Mouse (Mus musculus): ENCODE results near the gene Zdhhc6. TPM values are rescaled to one million over a fixed set of nuclear protein-coding genes. Genes with fewer than 3 reads are reported as not detected.

The Zdhhc6 gene
- polyA plus RNA-seq, 1 experiment from 2014 or later = 98.6 TPM

DNA sequence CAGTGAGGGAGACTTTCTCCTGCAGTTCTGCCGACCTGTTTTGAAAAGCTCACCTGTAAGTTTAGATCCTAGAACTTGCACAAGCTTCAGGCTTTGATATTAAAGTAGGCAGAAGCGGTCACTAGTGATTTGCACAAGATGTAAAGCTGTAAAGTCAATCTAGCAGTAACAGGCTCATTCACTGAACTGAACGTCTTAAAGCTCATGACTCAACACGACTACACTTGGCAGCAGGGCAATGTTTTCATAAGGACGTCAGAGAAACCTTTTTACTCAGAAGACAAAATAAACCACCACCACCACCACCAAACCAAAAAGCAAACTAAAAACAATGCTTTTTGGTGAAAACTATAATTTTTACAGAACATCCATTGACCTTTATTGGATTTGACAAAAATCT, 17.9 kb downstream of the Zdhhc6 start:
- H3K9me3 ChIP-seq (replicated peaks) = no peaks in the 10 kb centered on the region
- H3K27ac ChIP-seq = no peak overlapping the region
- H3K4me1 ChIP-seq = no peaks in the 10 kb centered on the region
- H3K9ac ChIP-seq = no peak overlapping the region
- no peak overlapping the region for H3K4me2 ChIP-seq
- H3K27me3 ChIP-seq = no peaks in the 10 kb centered on the region
- no peak for ATAC-seq (replicated peaks; ENCODE audit: low FRiP score)
- 73% methylated on average over 5 of the region's 5 CpGs for WGBS
- H3K36me3 ChIP-seq = peaks cover 91% of the 10 kb centered on the region
- H3K4me3 ChIP-seq (replicated peaks) = no peak overlapping the region

DNA sequence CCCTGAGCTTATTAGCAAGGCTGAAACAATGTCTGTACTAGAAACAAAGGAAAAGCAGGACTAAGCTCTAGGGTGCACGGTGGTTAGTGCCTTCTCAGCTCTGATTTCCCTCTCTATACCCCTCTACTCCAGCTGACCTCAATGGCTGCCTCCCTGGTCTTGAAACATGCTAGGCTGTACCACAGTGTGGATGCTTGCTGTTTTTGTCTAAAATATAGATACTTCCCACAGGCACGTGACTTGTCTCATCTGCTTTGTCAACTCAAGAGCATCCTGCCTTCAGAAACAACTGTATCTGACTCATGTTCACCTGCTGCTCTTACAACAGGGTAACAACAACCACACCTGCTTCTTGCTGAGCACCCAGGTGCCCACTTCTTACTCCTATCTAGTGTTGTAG, 18.3 kb downstream of the Zdhhc6 start:
- no peak for ATAC-seq (replicated peaks; ENCODE audit: low FRiP score)
- Histone ChIP-seq H3K4me2 (no peak overlapping the region), H3K9ac (no peak overlapping the region), H3K4me3 (replicated peaks) (no peak overlapping the region), H3K9me3 (replicated peaks) (no peaks in the 10 kb centered on the region), H3K27me3 (no peaks in the 10 kb centered on the region), H3K4me1 (no peaks in the 10 kb centered on the region), H3K36me3 (peaks cover 90% of the 10 kb centered on the region), H3K27ac (no peak overlapping the region)
- 96% methylated on average over 2 of the region's 2 CpGs for WGBS

DNA sequence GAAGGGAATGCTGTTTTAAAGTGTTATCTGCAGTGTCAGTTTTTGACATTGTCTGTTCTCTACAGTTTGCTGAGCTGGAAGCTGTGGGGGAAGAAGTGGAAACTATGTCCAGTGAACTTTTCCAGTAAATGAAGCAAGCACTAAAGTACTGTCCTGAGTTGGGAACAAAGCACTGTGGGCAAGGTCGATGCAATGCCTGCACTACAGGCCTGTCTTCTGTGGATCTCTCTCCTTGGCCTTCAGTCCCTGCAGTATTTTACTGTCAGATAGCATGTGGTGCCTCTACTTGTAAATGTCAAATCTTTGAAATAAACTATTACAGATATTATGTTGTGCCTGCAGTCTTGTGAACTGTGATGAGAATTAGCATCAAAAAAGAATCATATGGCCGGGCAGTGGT, 19.5 kb downstream of the Zdhhc6 start:
- no peaks in the 10 kb centered on the region for H3K9me3 ChIP-seq (replicated peaks)
- no peak overlapping the region for H3K27ac ChIP-seq
- H3K9ac ChIP-seq = no peak overlapping the region
- WGBS = 92% methylated on average over 2 of the region's 2 CpGs
- H3K4me1 ChIP-seq = no peaks in the 10 kb centered on the region
- no peaks in the 10 kb centered on the region for H3K27me3 ChIP-seq
- no peak for ATAC-seq (replicated peaks; ENCODE audit: low FRiP score)
- H3K4me3 ChIP-seq (replicated peaks) = no peak overlapping the region
- H3K36me3 ChIP-seq = peaks cover 88% of the 10 kb centered on the region
- no peak overlapping the region for H3K4me2 ChIP-seq

DNA sequence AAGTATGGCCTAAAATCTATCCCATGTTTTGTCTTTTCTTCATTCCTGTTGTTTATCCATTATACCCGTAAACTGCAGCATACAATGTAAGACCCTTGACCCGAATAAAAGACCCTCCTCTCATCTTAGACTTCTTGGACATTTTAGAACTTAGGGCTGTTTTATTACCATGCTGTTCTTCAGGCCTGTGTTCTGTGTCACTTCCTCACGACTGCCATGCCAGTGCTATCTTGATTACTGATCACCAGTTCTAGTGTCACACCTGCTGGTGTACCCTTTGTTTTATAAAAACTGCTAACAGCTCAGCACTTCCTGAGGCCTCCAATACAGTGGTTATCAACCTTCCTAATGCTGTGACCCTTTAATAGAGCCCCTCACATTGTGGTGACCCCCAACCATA, 20.3 kb downstream of the Zdhhc6 start:
- Histone ChIP-seq H3K4me2 (no peak overlapping the region), H3K27me3 (no peaks in the 10 kb centered on the region), H3K4me1 (no peaks in the 10 kb centered on the region), H3K9ac (no peak overlapping the region), H3K9me3 (replicated peaks) (no peaks in the 10 kb centered on the region), H3K36me3 (peaks cover 88% of the 10 kb centered on the region), H3K4me3 (replicated peaks) (no peak overlapping the region), H3K27ac (no peak overlapping the region)
- 79% methylated on average over 3 of the region's 3 CpGs for WGBS
- no peak for ATAC-seq (replicated peaks; ENCODE audit: low FRiP score)

DNA sequence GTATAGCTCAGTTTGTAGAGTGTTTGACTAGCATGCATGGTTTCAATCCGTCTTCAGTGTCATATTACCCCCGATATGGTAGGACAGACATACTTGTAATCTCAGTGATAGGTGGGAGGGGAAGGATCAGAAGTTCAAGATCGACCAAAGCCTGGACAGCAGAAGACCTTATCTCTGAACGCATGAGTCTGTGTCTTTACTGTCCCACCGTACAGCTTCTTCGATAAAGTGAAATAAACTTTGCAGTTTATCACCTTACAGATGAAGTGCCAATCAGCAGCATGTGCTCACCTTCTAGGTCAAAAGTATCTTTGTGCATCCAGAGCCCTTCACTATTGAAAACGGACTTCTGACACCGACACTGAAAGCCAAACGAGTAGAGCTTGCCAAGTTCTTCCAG, 20.8 kb downstream of the Zdhhc6 start:
- WGBS = 83% methylated on average over 9 of the region's 9 CpGs
- Histone ChIP-seq H3K36me3 (peaks cover 87% of the 10 kb centered on the region), H3K4me2 (no peak overlapping the region), H3K4me1 (no peaks in the 10 kb centered on the region), H3K9me3 (replicated peaks) (no peaks in the 10 kb centered on the region), H3K27ac (no peak overlapping the region), H3K4me3 (replicated peaks) (no peak overlapping the region), H3K27me3 (no peaks in the 10 kb centered on the region), H3K9ac (no peak overlapping the region)
- ATAC-seq (replicated peaks; ENCODE audit: low FRiP score) = no peak

DNA sequence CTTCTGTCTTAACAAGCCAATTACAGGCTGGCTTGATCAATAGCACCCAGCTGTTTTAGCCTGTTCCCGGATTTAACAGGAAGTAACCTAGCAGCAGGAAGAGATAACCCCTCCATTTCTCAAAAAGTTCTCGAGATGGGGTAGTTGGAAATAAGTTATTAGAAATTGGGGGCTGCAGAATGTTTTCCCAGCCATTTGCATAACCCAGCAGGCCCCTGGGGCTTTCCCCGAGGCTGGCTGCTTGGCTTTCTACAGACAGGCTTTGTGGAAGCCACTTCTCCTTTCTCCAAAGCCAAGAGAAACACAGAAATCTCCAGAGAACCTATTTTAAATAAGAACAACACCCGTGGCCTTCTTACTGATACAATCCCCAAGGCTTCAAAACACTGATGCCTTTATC, 22.7 kb downstream of the Zdhhc6 start:
- ATAC-seq (replicated peaks; ENCODE audit: low FRiP score) = no peak
- WGBS = 36% methylated on average over 4 of the region's 4 CpGs

DNA sequence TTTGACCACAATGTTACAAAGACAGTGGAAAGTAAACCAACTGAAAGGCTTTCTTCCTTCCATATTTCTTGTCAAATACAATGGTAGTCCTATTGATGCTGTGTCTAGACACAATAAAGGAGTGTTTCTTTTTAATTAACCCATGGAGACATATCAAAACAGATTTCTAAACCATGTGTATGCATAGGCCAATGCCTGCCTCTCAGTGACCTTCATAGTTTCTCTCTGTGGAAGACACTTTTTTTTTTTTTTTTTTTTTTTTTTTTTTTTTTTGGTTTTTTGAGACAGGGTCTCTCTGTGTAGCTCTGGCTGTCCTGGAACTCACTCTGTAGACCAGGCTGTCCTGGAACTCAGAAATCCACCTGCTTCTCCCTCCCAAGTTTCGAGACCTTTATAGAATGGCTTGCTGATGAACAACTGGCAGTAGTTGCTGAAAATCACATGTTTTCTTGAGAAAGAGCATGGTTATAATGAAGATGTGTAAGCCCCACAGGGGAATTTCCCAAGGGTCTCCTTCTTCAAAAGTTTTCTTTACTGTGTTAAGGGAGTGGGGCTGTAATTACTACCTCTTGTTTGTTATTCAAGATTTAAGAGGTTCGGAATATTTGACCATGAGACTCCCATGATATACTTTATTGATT, 23.5 kb downstream of the Zdhhc6 start:
- no peak overlapping the region for H3K27ac ChIP-seq
- H3K4me1 ChIP-seq = no peaks in the 10 kb centered on the region
- H3K4me3 ChIP-seq (replicated peaks) = no peak overlapping the region
- peaks cover 87% of the 10 kb centered on the region for H3K36me3 ChIP-seq
- ATAC-seq (replicated peaks; ENCODE audit: low FRiP score) = no peak
- no peaks in the 10 kb centered on the region for H3K9me3 ChIP-seq (replicated peaks)
- 90% methylated on average over 2 of the region's 2 CpGs for WGBS
- H3K4me2 ChIP-seq = no peak overlapping the region
- no peaks in the 10 kb centered on the region for H3K27me3 ChIP-seq
- H3K9ac ChIP-seq = no peak overlapping the region

More for the DNA sequence above, 22.7 kb downstream of the Zdhhc6 start:
- Histone ChIP-seq H3K4me1 (no peaks in the 10 kb centered on the region), H3K9me3 (replicated peaks) (no peaks in the 10 kb centered on the region), H3K4me3 (replicated peaks) (no peak overlapping the region), H3K9ac (no peak overlapping the region), H3K4me2 (no peak overlapping the region), H3K27me3 (no peaks in the 10 kb centered on the region), H3K27ac (no peak overlapping the region), H3K36me3 (peaks cover 87% of the 10 kb centered on the region)

DNA sequence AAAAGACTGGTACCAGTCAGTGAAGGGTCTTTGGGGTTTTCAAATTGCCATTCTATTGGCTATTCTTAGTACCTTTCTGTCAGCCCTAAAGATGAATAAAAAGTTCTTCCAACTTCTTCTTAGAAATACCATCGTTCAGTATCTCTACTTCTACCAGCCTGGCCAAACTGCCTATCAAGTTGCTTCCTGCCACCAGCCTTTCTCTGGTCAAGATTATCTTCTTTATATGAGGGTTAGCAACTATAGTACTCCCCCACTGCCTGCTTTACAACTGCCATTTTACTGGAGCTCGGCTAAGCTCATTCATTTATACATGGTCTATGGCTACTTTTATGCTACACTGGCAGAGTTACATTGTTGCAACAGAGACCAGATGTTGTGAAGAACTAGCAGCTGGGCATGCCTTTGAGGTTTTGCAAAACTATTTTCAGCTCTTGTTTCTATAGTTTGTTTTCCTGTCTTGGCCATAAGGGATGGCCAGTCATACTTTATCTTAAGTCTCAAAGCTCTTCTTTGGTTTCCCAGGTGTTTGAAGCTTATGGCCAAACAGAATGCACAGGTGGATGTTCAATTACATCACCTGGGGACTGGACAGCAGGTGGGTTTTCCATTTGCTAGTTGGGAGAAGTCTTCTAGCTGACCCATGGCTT, 25.1 kb downstream of the Zdhhc6 start:
- peaks cover 83% of the 10 kb centered on the region for H3K36me3 ChIP-seq
- no peak overlapping the region for H3K4me3 ChIP-seq (replicated peaks)
- H3K27ac ChIP-seq = no peak overlapping the region
- H3K27me3 ChIP-seq = no peaks in the 10 kb centered on the region
- no peak overlapping the region for H3K9ac ChIP-seq
- no peak overlapping the region for H3K4me2 ChIP-seq
- ATAC-seq (replicated peaks; ENCODE audit: low FRiP score) = no peak
- H3K4me1 ChIP-seq = no peaks in the 10 kb centered on the region
- no peaks in the 10 kb centered on the region for H3K9me3 ChIP-seq (replicated peaks)
- WGBS = 88% methylated on average over 2 of the region's 2 CpGs

DNA sequence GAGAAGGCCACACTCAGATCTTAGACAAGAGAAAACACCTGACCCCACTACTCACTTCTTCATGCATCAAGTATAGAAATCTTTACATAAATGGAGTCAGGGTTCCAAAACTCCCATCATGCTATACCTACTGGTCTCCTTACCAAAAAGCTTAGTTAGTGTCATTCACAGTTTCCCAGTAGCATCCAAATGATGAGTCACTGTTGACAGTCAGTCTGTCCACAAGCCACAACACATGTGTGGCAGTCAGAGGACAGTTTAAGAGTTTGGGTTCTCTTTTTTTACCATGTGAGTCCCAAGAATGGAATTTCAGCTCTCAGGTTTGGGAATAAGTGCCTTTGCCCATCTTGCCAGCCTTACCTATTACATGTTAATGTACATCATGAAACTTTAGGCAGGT, 26.9 kb downstream of the Zdhhc6 start:
- no peak overlapping the region for H3K4me3 ChIP-seq (replicated peaks)
- H3K27ac ChIP-seq = no peak overlapping the region
- no peak overlapping the region for H3K4me2 ChIP-seq
- ATAC-seq (replicated peaks; ENCODE audit: low FRiP score) = no peak
- peaks cover 78% of the 10 kb centered on the region for H3K36me3 ChIP-seq
- H3K9ac ChIP-seq = no peak overlapping the region
- no peaks in the 10 kb centered on the region for H3K27me3 ChIP-seq
- no peaks in the 10 kb centered on the region for H3K9me3 ChIP-seq (replicated peaks)
- H3K4me1 ChIP-seq = no peaks in the 10 kb centered on the region

DNA sequence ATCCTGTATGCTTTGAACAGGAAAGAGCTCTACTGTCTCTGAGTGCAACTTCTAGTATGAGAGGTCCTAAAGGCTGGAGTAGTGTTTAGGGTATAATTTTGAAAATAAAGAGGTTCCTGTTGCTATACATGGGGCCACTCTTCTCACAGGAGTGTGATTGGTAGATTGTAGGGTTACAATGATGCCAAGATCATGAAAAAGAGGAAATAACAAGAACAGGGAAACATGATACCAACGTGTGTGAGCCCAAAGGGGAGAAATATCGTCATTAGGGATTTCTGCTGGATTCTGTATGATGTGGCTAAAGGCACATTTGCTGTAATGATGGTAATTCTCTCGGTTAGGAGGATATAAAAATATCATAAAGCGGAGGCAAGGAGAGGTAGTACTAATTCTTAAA, 29.8 kb downstream of the Zdhhc6 start:
- H3K36me3 ChIP-seq = peaks cover 82% of the 10 kb centered on the region
- 87% methylated on average over 4 of the region's 4 CpGs for WGBS

DNA sequence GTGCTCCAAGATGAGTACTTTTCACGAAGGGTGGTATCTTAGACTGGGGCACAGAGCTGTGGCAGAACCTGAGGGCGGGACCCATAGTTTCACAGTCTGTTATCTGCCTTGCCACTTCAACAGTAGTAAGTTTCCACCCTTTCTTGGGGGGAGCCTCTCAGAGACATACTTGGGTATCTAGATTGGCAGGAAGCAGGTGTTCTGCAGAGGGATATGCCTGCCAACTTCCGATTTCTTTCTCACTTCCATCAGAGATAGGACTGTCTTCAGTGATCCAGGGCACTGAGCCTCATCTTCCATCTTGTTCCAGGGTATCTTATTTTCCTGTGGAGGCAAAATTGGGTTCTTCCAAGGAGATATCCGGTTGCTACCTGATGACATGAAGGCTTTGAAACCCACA, 31.7 kb downstream of the Zdhhc6 start:
- H3K4me1 ChIP-seq = no peaks in the 10 kb centered on the region
- ATAC-seq (replicated peaks; ENCODE audit: low FRiP score) = peak; percentile 58; the same call in 1 of the 2 replicates
- WGBS = 88% methylated on average over 4 of the region's 4 CpGs

More for the DNA sequence above, 29.8 kb downstream of the Zdhhc6 start:
- H3K4me2 ChIP-seq = no peak overlapping the region
- no peak overlapping the region for H3K27ac ChIP-seq
- no peak for ATAC-seq (replicated peaks; ENCODE audit: low FRiP score)
- no peaks in the 10 kb centered on the region for H3K9me3 ChIP-seq (replicated peaks)
- no peaks in the 10 kb centered on the region for H3K4me1 ChIP-seq
- H3K4me3 ChIP-seq (replicated peaks) = no peak overlapping the region
- H3K27me3 ChIP-seq = no peaks in the 10 kb centered on the region
- no peak overlapping the region for H3K9ac ChIP-seq

DNA sequence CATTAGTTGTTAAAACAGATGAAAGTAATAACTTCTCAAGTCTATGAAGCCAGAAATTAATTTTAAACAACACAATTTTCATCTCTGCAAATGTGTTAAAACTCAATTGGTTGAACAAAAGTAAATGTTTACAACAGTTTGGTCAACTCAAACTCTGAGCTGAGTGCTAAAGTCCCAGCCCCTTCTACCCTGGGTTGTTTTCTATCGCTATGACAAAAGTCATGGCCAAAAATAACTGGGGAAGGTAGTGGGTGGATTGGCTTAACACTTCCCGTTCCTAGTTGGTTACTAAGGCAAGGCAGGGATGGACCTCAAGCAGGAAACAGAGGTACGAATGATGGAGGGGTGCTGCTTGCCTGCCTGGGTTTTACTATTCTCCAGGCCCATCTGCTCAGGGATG, 39.1 kb downstream of the Zdhhc6 start:
- H3K9me3 ChIP-seq (replicated peaks) = no peaks in the 10 kb centered on the region
- no peak for ATAC-seq (replicated peaks; ENCODE audit: low FRiP score)
- H3K27ac ChIP-seq = no peak overlapping the region
- no peaks in the 10 kb centered on the region for H3K27me3 ChIP-seq
- H3K9ac ChIP-seq = no peak overlapping the region
- 88% methylated on average over 3 of the region's 3 CpGs for WGBS
- no peaks in the 10 kb centered on the region for H3K4me1 ChIP-seq
- H3K4me2 ChIP-seq = no peak overlapping the region
- H3K36me3 ChIP-seq = peaks cover 51% of the 10 kb centered on the region
- H3K4me3 ChIP-seq (replicated peaks) = no peak overlapping the region

More for the DNA sequence above, 31.7 kb downstream of the Zdhhc6 start:
- Histone ChIP-seq H3K27ac (no peak overlapping the region), H3K9me3 (replicated peaks) (no peaks in the 10 kb centered on the region), H3K4me3 (replicated peaks) (no peak overlapping the region), H3K9ac (no peak overlapping the region), H3K27me3 (no peaks in the 10 kb centered on the region), H3K4me2 (no peak overlapping the region), H3K36me3 (peaks cover 78% of the 10 kb centered on the region)

DNA sequence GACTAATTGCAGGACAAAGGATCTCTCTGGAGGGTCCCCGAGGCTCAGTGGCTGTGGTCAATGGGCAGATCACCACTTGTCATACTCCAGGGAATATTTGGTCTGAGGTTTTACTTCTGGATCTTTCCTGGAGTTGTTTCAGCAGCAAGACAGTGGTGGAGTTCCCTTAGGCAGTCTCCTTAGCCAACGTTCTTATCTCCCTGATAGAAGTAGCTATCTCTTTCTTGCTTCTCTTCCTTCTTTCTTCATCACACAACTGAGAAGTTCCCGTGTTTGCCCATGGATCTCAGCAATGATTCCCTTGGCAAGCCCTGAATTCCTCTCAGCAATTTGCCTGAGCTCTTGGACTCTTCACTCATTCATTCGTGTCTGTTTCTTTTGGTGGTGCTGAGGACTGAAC, 39.7 kb downstream of the Zdhhc6 start:
- H3K4me2 ChIP-seq = no peak overlapping the region
- no peaks in the 10 kb centered on the region for H3K27me3 ChIP-seq
- no peak overlapping the region for H3K27ac ChIP-seq
- H3K4me1 ChIP-seq = 0 out of 2 replicates have a peak, but pooled peaks cover 2% of the 10 kb centered on the region
- H3K4me3 ChIP-seq (replicated peaks) = no peak overlapping the region
- no peak for ATAC-seq (replicated peaks; ENCODE audit: low FRiP score)
- 81% methylated on average over 4 of the region's 4 CpGs for WGBS
- no peak overlapping the region for H3K9ac ChIP-seq
- peaks cover 44% of the 10 kb centered on the region for H3K36me3 ChIP-seq
- H3K9me3 ChIP-seq (replicated peaks) = no peaks in the 10 kb centered on the region

Measured in kidney, embryonic 15.5 days (tissue).